Mouse (Mus musculus): ENCODE measurements at regions not wholly inside any gene's neighbourhood (a gene's known extent, or its start where the extent isn't known, plus 50 kb on each side); places are given as distances from the start of the nearest gene placed in this dataset.

DNA sequence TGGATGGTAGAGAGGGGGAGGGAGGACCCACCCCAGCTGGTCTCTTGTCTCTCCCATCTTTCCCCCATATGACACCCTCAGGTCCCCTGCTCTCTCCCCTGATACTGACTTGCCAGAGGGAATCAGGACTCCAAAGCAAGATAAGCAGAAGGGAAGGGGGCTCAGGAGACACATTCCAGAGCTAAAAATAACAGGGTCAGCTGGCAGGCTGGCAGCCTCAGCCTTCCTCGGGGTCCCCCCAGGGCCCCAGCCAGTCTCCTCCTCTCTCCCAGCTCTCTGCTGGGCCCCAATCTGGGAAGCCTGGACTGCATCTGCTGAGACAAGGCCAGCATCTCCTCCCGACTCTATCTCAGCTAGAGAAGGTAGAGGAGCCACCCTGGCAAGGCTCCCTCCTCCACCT, 66.4 kb downstream of the Irf2bpl start:
- Histone ChIP-seq H3K9me3 (replicated peaks) (no peaks in the 10 kb centered on the region), H3K4me2 (no peak overlapping the region), H3K27ac (no peak overlapping the region), H3K36me3 (no peaks in the 10 kb centered on the region), H3K9ac (no peak overlapping the region), H3K4me1 (peaks cover 39% of the 10 kb centered on the region), H3K4me3 (no peak overlapping the region), H3K27me3 (replicated peaks) (peaks cover 17% of the 10 kb centered on the region; the same call in 1 of the 2 replicates)
- 16% methylated on average over 2 of the region's 2 CpGs for WGBS (ENCODE audit: insufficient replicate concordance)
- no peak for ATAC-seq

GRCm38 (mm10) chr12:86816702-86817610, 67.6 kb downstream of the Irf2bpl start:
- Histone ChIP-seq H3K9ac (no peak overlapping the region), H3K4me1 (peaks cover 38% of the 10 kb centered on the region), H3K4me2 (no peak overlapping the region), H3K4me3 (no peak overlapping the region), H3K36me3 (no peaks in the 10 kb centered on the region), H3K27ac (no peak overlapping the region), H3K9me3 (replicated peaks) (no peaks in the 10 kb centered on the region), H3K27me3 (replicated peaks) (peaks cover 17% of the 10 kb centered on the region; the same call in 1 of the 2 replicates)
- ATAC-seq: no peak
- 60% methylated on average over 11 of the region's 11 CpGs for WGBS (ENCODE audit: insufficient replicate concordance)

DNA sequence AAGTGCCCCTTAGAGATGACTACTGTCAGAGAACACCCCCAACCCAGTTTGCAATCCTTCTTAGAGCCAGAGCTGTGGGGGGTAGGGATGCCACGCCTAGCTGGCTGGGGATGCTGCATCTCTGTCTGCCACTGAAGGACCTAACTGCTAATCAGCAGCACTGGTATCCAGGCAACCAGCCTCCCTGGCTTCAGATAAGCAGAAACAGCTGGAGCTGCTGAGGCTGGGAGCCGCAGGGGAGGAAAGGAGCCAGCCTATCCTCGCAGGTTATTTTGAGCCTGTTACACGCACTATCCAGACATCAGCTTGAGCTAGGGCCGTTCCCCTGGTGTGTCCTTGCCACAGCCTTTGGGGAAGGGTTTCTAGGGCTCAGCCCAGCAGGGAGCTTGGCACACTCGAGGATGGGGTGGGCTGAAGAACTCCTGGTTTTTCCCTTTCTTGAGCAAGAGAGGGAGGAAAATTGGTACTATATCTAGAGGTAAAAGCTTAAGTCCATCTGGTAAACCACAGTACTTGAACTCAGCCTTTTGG, 68.4 kb downstream of the Irf2bpl start:
- Histone ChIP-seq H3K4me1 (peaks cover 42% of the 10 kb centered on the region), H3K27me3 (replicated peaks) (peaks cover 17% of the 10 kb centered on the region; the same call in 1 of the 2 replicates), H3K36me3 (no peaks in the 10 kb centered on the region), H3K4me2 (no peak overlapping the region), H3K4me3 (no peak overlapping the region), H3K27ac (no peak overlapping the region), H3K9ac (no peak overlapping the region), H3K9me3 (replicated peaks) (no peaks in the 10 kb centered on the region)
- WGBS (ENCODE audit: insufficient replicate concordance): 8% methylated on average over 6 of the region's 6 CpGs
- peak; percentile 72 for ATAC-seq

DNA sequence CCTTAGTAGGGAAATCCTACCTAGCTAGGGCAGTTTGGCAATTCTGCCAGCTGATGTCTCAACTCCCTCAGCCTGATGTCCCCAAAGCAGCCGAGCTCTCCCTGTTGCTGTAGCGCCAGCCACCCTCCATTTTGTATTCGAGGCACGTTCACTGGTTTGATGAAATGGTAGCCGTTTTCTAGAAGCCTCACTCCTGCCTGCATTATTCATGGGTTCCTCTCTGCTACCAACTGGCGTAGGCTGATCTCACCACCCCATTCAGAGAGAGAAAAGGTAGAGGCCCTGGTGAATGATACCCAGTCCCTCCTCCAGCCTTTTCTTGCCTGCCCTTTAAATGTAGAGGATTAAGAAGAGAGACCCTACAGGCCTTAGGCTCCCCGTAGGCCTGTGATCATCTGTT, 69.9 kb downstream of the Irf2bpl start:
- Histone ChIP-seq H3K27me3 (replicated peaks) (peaks cover 17% of the 10 kb centered on the region; the same call in 1 of the 2 replicates), H3K4me1 (peaks cover 53% of the 10 kb centered on the region), H3K27ac (no peak overlapping the region), H3K36me3 (no peaks in the 10 kb centered on the region), H3K4me3 (no peak overlapping the region), H3K4me2 (no peak overlapping the region), H3K9me3 (replicated peaks) (no peaks in the 10 kb centered on the region), H3K9ac (no peak overlapping the region)
- WGBS (ENCODE audit: insufficient replicate concordance): 75% methylated on average over 7 of the region's 7 CpGs
- ATAC-seq: no peak

Measured in liver, embryonic 12.5 days (tissue).